Mouse (Mus musculus): ENCODE data around the gene Olfr320.

DNA sequence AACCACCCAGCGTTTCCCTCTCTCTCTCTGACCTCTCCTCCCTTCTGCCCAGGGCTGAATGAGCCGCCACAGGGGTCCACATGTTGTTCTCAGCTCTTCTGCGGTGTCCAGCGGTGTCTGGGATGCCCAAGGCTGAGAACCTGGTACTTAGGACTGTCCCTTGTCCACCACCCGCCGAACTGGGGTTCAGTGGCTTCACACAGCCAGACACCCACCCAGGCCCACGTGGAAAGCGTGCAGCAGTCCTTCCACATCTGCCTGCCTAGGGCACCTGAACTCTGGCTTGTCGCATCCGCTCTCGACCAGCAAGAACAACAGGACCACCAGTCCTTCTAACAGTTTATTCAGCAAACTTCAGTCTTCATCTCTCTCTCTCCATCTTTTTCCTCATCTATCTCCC, 28.2 kb downstream of the Olfr320 start:
- TF ChIP-seq CTCF (IDR thresholded peaks at IDR 0.05; ENCODE audit: low read depth) (no peak), EP300 (IDR thresholded peaks at IDR 0.05; ENCODE audit: low read depth) (no peak)
